Mouse (Mus musculus) retina, adult 2 months (tissue): ENCODE results near the gene Col2a1.

Source experiments
- DNase-seq: peaks from one replicate; pipeline ENCODE4 v3.0.0-alpha.2; 2012; ENCODE audit warnings: low read depth, low spot score

Col2a1 gene

DNA sequence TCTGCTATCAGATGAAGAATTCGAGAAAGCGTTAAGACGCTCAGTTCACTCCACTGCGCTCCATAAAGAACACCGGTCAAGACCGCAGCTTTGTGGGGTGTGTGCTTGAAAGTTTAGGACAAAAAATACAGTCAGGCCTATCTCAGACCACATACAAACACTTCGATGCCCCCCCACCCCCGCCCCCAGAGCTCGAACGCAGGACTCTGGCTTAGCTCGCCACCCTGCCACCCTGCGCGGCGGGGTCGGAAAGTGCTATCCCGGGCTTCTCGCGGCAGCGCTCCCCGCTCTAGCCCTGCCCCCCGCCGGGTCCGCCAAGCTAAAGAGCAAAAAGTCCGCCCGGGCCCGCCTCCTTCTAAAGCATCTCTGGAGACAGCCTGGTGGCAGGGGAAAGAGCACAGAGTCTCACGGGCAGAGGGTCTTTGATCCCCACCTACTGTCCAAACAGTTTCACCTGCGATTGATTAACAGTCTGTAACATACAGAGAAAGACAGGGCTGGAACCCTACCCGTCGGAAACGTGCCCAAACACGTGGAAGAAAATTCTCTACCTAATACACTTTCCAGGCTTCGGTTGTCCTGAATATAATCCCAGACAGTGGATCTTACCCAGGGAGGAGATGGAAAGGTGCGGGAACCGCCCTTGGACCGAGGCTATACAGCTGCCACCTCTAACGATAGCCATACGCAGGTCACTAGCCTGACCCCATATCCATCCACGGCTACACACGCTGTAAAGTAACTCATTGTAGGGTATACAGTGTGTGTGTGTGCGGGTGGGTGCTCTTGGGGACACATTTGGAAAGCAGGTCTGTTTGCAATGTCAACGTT lies 1.3 kb downstream of the Col2a1 start:
- no peak for DNase-seq

DNA sequence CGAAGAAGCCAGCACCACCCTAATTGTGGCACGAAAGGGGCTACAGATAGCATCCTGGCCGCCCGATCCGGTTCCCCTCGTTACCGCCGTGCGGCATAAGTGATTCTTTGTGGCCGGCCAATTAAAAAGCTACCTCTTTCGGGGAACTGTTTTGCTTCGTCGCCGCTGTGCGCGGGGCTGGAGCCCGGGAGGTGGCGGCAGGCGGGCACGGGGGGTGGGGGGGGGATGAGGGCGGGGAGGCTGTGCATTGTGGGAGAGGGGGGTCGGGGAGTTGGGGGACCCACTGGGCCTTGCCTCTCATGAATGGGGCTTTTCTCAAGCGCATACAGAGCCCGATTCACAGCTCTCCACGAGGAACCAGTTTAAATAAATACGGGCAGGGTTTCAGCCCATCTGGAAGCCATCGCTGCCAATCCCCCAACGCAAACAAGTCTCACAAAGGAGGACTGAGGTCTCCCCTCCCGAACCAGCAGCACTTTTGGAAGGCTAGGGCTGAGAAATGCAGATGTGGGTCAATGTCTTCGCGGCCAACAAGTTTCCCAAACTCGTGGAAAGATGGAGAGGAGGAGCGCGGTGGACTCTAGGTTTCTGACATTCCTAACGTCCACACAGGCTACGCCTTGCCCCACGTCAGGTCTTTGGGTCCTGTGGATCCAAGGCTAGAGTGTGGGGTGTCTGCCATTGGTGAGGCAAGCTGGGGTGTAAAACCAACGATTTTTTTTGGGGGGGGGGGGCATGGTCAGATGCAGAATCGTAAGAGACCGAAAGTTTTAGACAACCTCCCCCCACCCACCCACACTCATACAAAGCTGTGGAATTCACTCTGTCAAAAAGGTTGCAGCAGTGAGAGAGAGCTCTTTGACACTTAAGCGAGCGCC lies 2.1 kb downstream of the Col2a1 start:
- no peak for DNase-seq

DNA sequence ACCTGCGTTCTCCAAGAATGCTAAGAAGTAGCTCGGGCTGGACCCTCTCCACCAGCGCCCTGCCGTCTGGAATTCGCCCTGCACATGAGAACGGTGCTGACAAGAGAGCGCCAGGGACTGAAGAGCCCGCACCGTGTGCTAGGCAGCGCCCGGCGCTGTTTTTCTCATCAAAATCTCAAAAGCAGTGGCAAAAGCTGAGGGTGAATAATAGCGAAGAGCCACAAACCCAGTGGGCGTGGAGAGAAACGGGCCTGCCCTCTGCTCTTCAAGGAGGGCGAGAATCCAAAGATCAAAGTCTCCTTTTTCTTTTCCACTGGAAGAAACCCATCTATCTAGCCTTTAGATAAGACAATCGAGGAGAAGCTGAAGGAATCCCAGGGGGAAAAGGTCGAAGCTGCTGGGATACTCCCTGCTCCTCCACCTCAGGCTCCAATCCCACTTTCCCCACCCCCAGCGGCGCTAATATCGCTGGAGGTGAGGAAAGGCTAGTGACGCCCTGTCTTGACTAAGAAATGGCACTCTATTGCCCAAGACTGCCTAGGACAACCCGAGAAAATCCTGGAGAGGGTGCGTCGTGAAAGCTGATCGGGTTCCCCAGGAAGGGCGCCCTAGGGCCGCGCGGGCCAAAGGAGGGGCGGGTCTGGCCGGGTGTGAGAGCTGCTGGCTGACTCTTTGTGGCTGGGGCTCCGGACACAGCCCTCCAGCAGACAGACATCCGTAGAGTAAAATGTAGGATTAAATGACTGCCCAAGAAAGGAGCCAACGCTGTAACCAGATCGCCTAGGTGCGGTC lies 3.0 kb downstream of the Col2a1 start:
- DNase-seq, result no peak

DNA sequence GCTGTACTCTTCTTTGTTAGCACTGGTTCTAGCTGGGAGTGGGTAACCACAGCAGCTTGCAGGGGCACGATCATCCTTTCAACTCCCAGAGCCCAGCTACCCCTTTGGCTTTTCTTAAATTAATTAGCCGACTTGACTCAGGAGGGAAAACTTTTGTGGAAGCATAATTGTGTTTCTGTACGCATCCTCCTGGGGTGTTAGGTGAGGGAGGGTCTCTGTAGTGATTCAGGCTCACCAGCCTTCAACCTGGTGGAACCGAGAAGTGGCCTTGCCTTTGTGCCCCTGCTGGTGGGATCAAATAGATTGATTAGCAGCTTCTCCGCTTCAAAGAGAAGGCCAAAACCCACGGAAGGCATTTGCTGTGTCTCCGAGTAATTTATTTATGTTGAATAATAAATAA lies 4.5 kb downstream of the Col2a1 start:
- no peak for DNase-seq

DNA sequence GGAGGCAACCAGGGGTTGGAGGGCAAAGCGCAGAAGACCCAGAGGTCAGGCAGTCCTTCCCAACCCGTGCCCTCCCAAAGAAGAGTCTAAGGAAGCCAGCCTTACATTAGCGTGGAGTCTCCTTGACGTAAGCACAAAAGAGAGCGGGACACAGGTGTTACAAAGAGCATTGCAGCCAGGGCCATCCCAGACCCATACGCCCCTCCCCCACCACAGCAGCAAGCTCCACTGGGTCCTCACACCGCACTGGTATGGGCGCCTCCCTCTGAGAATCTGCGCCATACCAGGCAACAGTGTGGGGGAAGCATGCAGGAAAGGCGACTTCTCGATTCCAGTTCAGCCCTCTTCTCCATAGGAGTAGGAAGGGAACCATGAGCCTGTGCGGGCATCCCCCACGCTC lies 4.9 kb downstream of the Col2a1 start:
- no peak for DNase-seq

DNA sequence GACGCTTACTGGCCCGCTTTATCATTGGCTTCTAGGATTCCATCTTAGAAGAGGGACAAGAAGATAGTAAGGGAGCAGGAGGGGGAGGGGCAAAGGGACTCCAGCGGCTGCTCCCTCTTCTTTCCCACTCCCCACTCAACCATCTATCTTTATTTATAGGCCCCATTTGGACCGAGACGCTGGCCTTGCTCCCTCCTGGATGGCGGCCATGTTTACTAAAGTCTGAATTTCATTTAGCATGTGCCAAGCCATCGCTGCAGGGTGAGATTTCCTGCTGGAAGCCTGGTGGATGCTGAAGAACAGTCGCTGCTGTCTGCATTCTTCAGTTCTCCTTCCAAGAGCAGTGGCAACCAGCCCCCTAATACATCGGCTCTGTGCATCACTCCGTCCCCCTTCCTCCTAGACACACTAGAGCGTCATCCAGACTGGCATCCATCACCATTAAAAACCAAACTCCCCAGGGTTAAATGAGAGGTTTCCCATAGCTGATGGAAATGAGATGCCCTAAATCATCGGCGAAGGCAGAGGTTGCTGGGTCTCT lies 7.7 kb downstream of the Col2a1 start:
- no peak for DNase-seq

DNA sequence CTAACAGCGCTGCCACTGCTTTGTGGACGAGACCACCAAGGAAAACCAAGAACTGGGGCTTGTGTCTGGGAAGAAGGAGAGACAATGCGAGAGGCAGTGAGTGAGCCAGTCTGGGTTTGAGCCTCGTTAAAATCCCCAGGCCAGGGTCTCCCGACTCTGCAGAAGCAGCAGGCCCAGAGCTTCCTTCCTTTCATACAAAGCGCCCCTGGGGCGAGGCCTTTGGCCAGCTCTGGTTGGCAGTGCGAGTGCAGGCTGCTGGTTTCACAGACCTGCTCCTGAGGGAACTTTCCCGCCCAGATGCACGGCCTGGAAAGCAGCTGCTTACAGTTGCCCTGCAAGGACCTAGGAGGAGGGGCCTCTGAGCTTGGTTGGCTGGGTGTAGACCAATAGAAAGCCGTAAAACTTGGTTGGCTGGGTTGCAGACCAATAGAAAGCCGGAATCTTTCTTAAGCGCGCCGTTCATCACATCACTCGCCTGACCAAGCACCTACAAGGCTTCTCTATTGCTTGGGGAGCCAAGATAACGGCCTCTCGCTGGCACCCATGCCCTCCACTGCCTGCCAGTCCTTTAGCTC lies 11.7 kb downstream of the Col2a1 start:
- peak; percentile 86 for DNase-seq

DNA sequence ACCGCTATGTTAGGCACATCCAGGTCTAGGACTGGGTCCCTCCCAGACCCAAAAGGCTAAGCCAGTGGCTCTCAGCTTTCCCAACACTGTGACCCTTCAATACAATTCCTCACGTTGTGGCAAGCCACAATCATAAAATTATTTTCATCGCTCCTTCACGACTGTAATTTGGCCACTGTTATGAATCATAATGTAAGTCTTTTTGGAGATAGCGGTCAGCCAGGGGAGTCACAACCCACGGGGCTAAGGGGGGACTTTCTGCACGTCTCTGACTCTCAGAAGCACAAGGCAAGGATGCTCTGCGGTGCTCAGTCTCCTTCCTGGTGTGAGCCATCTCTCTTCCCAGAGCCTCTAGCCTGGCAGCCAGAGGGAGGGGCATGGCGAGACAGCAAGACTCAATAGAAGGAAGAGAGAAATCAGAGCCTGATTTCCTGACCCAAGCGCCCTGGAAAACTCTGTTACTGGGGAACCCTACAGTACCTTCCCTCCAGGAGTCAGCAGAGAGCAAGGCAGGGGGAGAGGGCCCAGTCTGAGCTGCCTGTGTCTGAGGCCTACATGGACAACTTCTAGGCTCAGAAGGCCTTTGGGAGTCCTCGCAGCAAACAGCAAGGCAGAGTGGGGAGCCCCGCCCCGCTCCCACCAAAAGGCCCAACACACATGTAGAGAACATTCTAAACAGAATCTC lies 12.3 kb downstream of the Col2a1 start:
- no peak for DNase-seq

DNA sequence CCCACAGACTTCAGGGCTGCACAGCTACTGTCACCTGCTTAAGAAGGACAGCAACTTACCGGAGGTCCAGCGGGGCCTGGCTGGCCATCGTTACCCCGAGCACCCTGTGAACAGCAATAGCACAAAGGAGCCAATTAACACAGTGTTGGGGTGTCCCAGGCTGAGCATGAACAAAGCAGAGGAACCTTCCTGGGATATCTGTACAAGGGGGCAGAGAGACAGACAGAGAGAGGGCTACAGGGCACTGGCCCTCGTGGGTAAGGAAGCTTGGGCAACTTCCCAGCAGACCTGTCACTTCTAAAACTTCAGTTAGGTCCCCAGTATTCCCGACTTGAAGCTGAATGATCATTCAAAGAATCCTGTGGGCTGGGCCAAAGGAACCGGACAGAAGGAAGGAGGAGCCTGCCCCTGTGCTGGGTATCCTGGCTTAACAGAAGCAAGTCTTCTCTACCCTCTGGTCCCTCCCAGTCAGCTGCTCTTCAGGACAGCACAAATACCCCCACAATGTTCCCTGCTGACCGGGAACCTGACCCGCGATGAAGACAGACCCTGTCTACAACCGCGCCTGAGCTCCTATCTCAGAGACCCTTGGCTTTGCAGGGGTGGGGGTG lies 13.1 kb downstream of the Col2a1 start:
- DNase-seq, result no peak

DNA sequence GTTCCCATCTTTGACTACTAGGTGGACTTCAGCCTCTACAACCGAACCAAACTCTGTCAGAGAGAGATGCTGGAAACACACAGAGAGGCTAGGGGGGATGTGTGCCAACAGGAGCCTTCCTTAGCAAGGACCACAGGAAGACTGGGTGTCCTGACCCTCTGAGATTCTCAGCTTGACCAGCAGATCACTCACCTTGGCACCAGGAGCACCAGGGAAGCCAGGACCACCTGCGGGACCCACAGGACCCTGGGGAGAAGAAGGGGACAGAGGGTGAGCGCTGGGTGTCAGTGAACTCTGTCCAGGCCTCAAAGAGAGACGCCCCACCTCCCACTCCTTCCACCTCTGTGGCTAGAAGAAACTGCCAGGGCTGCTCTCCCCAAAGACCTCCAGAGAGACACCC lies 13.8 kb downstream of the Col2a1 start:
- no peak for DNase-seq

DNA sequence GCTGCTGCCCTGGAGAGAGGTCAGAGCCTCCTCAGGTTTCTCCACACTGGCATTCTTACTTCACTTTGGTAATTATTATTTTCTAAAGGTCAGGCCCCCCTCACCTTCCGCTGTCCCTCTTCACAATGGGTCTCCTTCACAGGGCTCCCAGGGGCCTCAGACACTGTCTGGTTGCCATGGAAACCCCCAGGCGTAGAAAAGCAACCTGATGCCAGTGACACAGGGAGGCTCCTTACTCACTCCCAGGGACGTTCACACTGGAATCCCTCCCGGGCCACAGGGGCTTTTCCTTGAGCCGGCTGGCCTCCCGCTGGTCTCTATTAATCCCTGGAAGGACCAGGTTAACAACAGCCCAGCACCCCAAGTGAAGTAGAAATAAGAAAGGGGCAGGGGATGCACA lies 14.4 kb downstream of the Col2a1 start:
- DNase-seq, result no peak

DNA sequence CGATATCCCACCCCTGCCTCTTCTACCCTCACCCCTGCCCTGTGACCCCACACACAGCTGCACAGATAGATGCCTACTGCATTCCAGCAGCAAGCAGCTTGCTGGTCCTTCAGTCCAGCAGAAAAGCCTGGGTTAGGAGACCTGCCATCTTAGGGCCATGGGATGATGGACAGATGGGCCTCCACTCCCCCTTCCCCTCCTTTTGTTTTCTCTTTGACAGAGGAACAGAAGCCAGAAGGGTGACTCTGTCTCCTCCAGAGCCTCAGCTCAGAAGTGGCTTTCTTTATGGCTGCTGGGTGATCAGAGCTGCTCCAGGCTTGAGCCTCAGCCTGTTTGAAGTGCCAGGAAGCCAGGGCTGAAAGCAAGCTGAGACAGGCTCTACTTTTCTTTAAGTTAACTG lies 15.0 kb downstream of the Col2a1 start:
- no peak for DNase-seq

DNA sequence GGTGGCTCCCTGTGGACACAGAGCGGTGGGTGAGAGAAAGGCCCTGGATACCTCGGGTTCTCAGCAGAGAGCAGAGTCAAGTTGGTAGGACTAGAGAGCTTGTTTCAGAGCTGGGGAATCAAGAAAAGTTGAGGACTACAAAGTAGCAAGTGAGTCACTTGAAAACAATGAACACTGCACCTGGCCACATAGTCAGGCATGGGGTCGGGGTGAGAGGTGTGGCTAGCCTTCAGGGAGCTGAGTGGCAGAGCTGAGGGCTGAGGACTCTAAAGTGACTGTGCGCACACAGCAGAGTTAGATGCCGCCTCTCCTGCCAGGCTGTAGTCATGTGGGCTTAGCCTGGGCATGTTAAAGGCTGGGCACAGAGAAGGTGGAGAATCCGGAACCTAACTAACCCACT lies 22.9 kb downstream of the Col2a1 start:
- DNase-seq, result no peak

DNA sequence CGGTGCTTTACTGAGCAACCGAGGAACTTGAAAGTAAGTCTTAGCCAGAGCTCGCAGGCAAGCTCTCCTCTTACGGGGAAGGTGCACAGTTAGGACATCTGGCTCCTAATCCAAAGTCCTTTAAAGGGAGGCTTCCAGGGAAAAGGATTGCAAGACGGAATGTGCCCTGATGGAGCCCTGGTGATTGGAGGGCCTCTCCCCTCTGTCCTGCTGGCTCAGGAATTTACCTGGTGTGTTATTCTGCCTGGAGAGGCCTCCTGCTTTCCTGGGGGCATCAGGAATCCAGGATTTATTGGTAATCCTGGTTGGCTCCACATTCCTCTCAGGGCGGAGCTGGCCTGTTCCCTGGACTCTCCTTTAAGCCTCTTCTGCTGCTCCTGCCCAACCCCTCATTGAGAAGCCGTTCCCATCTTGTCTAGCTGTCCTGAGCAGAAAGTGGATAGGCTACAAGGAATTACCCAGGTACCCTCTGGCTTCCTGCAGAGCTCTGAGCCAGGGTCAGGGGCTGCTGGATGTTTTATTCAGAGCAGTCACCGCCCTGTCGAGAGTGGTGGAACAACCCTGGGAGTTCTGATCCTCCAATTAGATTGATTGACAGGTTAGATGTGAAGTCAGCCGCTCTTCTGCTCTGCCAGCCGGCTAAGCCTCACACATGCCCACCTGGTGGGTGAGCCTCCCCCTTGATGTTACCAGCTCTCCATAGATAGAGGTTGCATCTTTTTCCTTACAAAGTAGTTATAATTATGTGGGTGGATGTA lies 31.1 kb downstream of the Col2a1 start:
- DNase-seq, result no peak

DNA sequence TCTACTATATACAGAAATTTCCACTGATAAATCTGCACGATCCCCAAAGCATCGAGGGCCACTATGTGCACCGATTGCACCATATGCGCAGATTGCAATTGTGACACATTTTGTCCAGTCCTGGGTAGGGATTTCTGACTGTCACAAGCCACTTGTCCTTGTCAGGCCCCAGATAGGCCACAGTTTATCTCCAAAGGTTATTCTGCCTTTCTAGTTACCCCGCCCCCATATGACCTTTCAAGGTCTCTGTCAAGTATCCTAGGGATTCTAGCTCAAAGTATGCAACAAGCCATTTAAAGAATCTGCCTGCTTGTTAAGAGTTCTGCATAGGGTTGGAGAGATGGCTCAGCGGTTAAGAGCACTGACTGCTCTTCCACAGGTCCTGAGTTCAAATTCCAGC lies 31.9 kb downstream of the Col2a1 start:
- DNase-seq, result no peak

DNA sequence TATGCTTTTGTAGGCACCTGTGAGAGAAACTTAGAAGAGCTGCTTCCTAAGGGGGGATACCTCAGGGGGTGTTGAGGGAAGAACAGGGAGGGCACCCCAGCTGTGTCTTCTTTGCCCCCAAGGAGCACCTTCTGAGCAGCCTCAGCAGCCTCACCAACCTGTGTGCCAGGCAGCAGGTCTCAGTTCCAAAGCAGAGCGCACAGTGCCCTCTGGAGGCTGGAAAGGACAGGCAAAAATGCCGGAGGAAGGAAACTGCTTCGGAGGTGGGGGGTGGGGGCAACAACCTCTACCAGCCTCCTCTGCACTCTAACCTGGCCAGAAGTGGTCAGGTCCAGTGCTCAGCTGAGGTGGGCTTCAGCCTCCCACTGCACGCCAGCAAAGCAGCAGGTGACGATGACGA lies 34.2 kb downstream of the Col2a1 start:
- DNase-seq, result no peak

DNA sequence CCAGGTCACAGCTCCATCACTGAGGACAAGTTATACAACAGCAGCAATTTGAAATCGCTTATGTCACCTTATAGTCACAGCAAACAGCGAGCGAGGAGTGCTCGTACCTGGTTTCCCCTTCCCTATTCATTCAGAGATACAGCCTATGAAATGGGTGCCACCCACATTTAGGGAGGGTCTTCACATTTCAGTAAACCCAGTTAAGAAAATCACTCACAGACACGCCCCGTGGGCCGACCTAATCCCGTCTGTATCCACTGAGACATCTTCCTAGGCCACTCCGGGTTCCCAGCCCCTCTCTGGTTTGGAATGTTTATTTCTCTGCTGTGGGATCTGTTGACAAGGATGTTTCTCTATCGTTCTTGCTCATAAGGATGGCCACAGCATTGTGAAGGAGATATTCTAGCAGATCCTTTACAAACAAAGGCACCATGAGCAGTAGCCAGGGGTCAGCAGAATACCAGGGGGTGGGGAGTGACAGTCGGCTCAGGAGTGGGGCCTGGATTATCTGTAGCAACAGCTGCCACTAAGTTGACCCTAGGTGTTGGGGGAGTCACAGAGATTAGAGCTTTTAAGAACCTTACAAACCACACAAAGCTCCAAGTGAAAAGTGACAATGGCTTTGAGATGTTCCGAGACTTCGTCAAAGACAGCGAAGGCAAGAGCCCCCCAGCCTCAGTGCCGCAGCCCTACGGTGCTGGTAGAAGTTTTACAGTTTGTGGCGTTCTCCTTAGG lies 39.0 kb downstream of the Col2a1 start:
- no peak for DNase-seq

DNA sequence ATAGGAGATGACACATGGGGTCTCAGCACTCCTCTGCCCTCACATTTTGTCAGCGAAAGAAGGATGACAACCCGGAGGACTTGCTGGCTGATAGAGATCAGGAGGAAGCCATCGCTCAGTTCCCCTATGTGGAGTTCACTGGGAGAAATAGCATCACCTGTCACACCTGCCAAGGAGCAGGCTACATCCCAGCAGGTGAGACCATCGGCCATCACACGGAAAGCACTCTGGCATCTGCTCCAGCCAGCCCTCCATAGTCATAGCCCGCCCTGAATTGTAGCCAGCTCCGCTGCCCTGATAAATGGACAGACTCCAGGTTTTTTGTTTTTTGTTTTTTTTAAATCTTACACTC lies 39.7 kb downstream of the Col2a1 start:
- DNase-seq, result no peak
